Mouse (Mus musculus): ENCODE measurements at regions not wholly inside any gene's neighbourhood (a gene's known extent, or its start where the extent isn't known, plus 50 kb on each side); places are given as distances from the start of the nearest gene placed in this dataset.
A peak's percentile ranks its signal among the peaks of the same experiment; 100 is the strongest.

DNA sequence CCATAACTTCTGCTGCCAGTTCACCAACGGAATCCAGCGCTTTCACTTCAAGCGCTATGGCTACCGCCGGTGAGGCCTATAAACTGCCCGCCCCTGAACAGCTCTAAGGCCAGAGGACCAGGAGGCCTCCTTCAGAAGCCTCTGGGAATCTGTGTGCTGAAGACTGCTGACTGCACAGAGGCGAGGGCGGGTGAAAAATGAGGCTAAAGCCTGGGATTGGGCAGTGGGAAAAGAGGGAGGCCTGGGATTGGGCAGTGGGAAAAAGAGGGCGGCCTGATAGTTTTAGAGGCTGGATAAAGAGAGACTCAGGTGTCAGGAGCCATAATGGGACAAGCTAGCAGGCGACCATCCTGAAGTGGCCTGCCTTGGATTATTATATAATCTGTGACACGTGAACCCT is 80.8 kb downstream of the Plekhb2 start:
- no peak for DNase-seq (ENCODE audit: extremely low spot score, low read depth, low spot score)

DNA sequence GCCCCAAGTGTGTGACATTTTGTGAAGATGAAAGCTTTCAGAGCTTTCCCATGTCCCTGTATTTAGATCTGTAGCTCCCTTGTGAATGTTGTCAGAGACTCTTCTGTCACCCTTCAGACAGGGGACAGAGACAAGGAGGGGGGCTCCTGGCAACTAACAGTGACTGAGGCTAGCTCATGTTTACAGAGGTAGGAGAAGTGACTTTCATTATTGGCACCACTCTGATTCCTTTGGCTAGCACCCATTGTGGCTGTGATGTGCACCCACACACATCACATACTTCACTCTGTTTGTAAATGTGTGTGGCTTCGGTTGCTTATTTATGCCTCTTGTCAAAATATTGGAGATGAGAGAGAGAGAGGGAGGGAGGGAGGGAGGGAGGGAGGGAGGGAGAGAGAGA is 93.4 kb downstream of the Plekhb2 start:
- DNase-seq (ENCODE audit: extremely low spot score, low read depth, low spot score), result no peak

DNA sequence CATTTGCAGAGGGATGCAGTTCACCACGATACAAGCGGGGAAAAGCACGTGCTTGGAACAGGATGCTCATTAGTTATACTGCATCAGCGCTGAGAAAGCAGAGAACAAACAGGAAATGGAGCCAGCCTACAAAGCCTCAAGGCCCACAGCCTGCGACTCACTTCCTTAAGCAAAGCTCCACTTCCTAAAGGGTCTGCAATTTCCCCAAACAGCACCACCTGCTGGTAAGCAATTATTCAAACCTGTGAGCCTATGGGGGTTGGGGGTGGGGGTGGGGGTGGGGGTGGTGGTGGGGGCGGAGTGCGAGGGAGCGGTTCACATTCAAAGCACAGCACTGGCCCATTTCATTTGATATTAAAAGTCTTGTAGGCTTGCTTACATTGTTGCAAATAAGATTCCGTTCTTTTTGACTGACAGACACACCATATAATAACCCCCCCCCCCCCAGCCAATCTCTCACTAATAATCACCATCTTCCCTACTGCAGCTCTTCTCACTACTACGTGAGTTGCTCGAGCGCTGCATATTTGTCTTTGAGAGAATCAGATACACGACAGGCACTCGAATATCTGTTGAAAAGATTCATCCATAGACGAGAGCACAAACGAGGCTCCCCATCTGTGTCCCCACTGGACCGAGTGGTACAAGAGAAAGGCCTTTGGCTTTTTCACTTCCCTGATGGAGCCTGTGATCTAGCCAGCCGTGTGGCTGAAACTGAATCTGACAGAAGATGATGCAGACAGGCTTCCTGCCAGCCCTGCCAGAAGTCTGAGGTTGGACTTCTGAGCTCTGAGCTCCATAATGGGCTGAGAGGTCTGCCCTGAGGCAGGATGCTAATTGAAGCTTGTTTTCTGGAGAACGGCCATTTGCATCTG is 112.1 kb downstream of the Plekhb2 start:
- no peak for DNase-seq (ENCODE audit: extremely low spot score, low read depth, low spot score)

DNA sequence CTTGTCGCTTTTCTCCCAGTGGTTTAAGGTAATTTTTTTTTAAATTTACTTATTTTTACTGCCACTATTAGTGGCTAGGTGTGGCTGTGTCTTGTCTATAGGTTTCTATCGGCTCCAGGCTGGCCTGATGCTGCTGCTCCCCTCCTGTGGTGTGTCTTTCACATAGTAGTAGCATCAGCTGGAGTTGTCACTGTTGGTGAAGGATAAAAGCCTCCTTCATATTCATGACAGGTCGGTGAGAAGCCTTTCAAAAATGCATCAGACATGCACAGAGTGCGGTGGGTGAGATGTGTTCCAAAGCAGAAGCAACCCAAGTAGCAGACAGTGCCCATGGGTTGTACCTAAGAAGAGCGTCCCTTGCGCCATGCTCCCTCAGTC is 112.7 kb downstream of the Plekhb2 start:
- DNase-seq (ENCODE audit: extremely low spot score, low read depth, low spot score), result no peak

DNA sequence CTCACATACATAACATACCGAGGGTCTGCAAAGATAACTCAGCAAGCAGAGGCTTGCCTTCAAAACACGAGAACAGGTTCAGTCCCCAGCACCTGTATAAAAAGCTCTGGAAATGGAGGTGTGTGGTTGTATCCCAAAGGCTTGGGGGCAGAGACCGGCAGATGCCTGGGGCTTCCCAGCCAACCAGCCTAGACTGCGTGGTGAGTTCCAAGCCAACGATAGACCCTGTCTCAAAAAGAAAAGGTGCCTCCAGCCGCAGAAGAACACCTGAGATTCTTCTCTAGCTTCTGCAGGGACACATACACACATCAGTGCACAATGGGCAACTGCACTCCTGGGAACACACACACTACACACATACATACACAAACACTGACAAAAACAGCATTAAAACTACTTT is 125.0 kb downstream of the Plekhb2 start:
- DNase-seq (ENCODE audit: extremely low spot score, low read depth, low spot score), result no peak

DNA sequence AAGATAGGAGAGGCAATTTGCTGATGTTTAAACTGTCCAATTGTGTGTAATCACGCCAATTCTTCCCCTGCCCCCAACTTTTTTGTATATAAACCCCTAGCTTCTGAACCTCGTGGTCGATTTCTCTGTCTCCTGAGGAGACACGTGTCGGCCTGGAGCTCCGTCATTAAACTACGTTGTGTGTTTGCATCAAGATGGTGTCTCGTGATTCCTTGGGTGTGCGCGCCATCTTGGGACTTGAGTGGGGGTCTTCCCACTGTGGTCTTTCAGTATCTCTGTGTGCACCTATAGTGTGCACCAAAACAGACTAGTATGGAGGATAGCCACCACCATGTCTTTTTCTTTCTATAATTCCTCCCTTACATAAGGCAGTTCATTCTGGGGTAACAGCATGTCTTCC is 128.4 kb downstream of the Plekhb2 start:
- DNase-seq (ENCODE audit: extremely low spot score, low read depth, low spot score), result no peak

DNA sequence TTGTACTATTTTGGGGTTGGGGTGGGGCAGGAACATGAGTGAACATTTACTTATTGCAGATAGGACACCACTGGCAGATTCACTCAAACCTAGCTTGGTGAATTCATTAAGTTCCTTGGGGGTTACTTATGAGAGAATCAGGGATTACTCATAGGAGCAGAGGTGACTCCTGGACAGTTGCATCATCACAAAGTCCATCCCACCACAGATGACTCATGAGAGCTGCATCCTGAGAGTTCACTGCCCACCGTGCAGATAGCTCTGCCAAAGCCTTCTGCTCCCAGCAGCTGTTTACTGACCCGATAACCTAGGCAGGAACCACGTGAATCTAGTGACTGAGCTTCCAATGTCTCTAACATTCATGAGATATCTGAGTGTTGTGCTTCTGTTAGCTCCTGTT is 129.6 kb downstream of the Plekhb2 start:
- no peak for DNase-seq (ENCODE audit: extremely low spot score, low read depth, low spot score)

DNA sequence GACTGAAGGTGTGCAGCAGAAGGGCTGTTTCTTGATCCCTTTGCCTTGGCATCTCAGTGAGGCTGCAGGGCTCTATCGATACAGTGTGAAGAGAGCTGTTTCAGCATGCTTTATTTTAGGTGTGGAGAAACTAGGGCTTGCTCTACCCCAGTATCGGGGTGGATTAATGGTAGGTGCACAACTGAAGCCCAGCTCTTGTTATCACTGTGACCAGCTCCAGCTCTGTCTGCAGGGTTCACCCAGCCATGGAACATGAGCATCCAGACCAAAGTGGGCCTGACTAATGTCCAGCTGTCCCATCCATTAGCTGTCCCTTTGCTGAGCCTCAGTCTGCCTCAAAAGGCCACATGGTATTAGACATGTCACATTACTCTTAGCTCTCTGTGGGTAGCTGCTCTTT is 132.2 kb downstream of the Plekhb2 start:
- DNase-seq (ENCODE audit: extremely low spot score, low read depth, low spot score), result no peak

DNA sequence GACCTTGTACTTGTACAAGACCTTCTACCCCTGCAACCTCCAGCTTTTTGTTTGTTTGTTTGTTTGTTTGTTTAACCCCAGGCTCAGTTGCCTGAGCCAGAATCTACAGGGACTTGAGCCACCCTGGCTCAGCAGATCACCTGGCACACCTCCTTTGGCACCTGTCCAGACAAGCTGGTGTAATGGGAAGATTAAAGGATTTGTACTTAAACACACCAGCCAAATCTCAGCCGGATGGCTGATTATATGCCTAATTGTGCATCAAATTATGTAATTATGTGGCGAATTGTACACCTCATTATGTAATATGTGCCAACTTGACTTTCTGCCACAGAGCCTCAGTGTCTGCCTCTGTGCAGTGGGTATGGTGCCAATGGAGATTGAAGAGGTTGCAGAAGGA is 133.2 kb downstream of the Plekhb2 start:
- no peak for DNase-seq (ENCODE audit: extremely low spot score, low read depth, low spot score)

DNA sequence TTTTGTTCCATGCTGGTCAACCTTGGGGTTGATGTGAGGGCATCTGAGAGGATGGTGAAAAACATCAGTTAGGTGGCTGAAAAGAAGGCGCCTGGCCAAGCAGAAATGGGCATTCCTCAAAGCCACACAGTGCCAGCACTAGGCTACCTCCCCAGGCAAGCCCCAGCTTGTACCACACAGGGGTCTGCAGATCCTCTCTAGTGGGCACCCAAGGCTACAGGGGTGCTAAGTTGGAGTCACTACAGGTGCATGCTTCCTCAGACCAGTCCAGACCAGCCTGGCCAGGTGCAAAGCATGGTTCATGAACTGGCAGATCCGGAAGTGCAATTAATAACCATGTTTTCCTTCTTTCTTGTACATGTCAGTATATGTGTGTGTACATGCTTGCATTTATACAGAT is 137.1 kb downstream of the Plekhb2 start:
- DNase-seq (ENCODE audit: extremely low spot score, low read depth, low spot score), result no peak

DNA sequence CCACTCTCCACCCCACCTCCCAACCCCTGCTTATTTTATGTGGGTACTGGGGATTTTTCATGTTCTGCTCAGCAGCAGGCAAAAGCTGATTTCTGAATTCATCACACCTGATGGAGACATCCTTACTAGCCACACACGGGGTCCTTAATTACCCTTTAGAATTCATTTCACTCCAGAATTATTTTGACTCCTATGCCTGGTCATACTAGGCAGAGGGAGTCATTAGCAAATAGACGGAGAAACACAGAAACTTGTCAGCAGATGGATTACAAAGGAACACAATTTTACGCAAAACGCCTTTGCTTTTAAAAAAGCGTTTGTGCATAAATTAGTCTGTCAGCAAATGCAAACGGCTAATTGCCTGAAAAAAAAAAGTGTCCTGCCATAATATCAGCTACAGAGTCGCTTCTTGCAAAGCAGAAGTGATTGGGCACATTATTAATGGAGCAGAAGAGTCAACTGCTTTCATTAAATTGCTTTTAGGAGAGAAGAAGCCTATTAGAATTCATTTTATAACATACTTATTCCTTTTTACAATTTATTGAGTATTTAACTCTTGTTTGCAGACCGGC is 138.0 kb downstream of the Plekhb2 start:
- no peak for DNase-seq (ENCODE audit: extremely low spot score, low read depth, low spot score)

DNA sequence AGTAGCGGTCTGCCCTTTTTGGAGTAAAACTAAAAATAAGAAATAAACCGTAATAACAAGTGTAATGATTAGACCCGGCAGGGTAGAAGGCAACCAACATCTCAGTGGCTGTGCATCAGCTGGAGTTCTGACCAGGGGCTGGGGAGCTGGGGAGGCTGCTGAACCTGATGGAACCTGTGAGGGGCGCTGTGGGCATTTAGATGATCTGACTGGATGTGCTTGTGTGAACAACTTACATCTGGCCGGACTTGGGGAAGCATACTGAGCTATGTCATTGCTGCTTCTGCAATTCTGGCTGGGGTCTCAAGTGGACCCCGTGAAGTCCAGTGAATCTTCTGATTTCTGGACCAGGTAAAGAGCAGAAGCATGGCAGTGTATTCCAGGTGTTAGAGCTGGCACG is 138.4 kb downstream of the Plekhb2 start:
- DNase-seq (ENCODE audit: extremely low spot score, low read depth, low spot score), result no peak

DNA sequence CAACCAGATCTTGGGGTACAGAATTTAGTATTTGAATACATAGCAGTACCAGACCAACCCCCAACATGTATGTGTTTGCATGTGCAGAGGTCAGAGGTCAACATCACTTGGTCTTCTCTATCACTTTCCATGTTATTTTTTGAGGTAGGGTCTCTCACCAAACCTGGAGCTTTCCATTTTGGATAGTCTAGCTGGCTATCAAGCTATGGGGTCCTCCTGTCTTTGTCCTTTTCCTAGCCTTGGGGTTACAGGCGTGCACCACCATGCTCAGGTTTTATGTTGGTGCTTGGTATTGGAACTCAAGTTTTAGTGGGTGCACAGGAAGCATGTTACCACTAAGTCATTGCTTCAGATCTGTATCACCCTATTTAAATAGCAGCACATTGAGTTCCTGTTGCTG is 151.0 kb downstream of the Plekhb2 start:
- no peak for DNase-seq (ENCODE audit: extremely low spot score, low read depth, low spot score)

DNA sequence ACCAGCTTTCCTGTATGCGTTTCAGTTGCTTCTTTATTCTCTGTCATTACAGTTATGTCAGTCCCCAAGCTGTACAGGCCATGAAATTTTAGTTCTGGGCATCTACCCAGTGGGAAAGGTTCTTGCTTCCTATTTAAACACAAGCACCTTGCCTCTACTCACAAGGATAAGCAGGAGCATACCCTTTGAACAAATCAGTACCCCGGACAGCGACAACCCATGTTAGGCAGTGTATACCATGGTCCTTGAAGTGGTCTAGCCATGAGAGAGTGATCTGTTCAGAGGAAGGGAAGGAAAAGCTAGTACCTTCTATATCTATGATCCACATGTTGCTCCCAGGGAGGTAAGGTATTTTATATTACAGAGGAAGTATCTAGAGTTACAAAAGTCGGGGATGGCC is 167.7 kb downstream of the Plekhb2 start:
- peak; percentile 46 for DNase-seq (ENCODE audit: extremely low spot score, low read depth, low spot score)

DNA sequence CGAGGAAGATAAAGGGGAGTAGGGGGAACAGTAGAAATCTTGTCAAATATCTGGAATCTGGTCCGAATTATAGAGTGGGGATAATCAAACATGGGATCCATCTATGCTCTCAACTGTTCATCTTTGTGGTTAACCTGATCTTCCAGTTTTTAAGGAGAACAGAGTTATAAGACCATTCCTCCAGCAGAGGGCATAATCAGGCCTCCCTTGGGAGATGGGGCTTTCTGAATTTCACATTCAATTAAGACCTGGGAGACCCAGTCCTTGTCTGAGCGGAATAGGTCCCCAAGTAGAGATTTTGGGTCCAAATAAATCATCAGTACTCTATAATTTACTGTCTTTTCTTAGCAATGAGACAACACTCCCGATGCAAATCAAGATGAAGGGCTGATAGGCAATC is 182.8 kb downstream of the Plekhb2 start:
- no peak for DNase-seq (ENCODE audit: extremely low spot score, low read depth, low spot score)

DNA sequence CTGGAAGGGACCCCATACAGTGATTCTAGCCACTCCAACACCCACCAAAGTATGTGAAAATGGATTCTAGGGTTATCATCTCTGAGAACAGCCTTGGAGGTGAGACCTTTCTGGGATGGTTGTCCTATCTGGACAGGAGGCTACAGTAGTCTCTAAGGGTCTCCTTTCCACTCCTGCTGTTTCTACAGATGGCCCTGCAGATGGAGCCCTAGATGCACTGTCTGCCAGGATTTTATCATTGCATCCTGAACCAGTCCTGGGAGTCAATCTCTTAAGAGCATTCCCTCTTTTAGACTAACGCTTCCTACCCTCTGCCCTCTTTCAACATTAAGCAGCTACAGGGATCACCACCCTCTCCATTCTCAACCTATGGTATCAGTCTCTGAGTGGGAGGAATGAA is 223.0 kb downstream of the Plekhb2 start:
- DNase-seq (ENCODE audit: extremely low spot score, low read depth, low spot score), result no peak

DNA sequence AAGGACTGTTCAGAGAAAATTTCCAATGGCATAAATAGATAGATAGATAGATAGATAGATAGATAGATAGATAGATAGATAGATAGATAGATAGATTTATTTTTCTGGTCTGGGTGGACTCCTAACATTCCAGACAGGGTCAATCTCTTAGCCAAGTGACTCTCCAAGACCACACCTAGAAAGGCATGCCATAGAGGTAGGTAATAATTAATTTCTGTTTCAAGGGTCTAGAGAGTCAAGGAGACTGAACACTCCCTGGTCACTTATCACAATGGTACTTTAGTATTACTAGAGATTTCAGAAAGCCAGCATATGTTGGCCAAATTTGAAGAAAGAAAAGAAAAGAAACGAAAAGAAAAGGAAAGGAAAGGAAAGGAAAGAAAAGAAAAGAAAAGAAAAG is 245.1 kb downstream of the Plekhb2 start:
- DNase-seq (ENCODE audit: extremely low spot score, low read depth, low spot score), result no peak

DNA sequence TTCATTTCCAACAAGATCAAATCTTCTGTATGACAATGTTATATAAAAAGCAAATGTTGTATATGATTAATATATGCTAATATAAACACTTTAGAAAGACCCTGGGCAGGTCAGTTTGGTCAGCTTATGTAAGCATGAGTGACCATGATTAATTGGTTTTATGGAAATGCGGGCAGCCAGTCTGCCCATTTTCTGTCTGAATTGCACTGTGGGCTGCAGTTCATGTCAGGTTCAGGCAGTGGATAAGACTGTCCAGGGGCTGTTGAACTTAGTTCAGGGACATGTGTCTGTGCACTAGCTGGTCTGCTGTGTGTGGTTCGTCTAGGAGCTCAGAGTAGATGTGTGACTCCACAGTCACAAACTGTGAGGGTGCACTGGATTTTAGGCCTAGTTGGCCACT is 246.0 kb downstream of the Plekhb2 start:
- DNase-seq (ENCODE audit: extremely low spot score, low read depth, low spot score), result no peak

DNA sequence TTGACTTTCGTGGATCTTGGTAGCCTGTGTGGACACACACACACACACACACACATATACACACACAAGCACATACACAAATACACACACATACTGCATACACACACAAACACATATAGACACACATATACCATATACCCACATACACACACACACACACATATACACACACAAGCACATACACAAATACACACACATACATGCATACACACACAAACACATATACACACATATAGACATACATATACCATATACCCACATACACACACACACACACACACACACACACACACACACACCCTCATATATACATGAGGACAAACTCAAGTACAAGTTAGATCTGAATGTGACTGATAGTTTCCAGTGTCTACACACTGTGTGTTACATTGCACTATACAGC is 256.9 kb downstream of the Plekhb2 start:
- DNase-seq (ENCODE audit: extremely low spot score, low read depth, low spot score), result no peak

DNA sequence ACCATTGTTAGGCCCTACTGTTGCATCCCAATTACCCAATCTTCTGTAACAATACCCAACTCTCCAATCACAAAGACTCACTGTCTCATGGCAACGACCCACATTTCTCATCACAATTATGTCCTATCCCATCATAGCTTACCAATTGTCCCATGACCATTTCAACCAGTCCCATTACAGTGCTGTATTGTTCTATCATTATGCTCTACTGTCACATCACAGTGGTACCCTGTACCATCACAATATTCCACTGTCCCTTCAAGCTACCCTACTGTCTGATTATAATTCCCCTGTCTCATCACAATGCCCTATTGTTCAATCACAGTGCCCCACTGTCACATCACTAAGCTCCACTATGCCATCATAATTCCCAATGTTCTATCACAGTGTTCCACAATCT is 260.0 kb downstream of the Plekhb2 start:
- no peak for DNase-seq (ENCODE audit: extremely low spot score, low read depth, low spot score)

DNA sequence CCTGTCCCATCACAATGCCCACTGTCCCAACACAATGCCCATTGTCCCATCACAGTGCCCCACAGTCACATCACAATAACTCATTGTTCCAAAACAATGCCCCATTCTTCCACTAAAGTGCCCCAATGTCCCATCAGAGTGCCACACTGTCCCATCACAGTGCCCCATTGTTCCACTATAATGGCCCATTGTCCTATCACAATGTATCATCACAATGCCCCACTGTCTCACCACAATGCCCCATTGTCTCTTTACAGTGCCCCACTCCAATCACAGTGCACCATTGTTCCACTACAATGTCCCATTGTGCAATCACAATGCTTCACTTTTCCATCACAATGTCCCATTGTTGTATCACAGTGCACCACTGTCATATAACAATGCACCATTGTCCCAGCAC is 265.7 kb downstream of the Plekhb2 start:
- DNase-seq (ENCODE audit: extremely low spot score, low read depth, low spot score), result no peak

DNA sequence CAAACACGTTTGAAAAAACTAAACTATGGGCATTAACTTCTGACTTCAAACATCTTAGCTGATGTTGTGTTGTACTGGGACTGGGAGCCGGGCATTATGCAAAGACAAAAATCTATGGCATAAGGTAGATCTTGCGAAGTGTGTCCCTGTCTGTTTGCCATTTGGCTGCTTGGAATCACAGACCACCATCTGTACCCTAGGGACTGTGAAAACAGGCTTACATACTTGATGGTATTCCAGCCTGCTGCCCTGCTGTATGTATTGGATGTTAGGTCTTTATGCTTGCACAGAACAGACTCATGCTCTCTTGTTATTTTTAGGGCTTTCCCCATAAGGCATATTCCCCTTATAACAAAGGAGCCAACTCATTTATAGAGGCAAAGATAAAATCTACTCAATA is 288.1 kb downstream of the Plekhb2 start:
- no peak for DNase-seq (ENCODE audit: extremely low spot score, low read depth, low spot score)

DNA sequence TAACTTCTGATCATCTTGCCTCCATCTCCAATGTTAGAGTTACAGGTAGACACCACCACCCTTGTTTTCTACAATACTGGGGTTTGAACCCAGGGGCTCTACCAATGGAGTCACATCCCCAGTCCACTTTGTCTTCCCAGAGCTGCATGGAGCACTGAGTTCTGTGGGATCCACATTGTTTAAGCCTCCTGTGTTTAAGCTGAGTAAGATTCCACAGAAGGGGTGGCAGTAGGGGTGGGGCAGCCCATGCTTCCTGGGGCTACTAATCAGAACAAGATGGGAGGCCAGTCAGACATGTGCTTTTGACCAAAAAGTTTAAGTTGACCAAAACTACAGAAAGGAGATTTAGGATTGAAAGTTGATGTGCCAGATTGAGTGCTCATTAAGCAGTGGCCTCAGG is 299.3 kb downstream of the Plekhb2 start:
- no peak for DNase-seq (ENCODE audit: extremely low spot score, low read depth, low spot score)

Measured in hindlimb bud, embryonic 11.5 days (tissue).